In the genomic region with DNA sequence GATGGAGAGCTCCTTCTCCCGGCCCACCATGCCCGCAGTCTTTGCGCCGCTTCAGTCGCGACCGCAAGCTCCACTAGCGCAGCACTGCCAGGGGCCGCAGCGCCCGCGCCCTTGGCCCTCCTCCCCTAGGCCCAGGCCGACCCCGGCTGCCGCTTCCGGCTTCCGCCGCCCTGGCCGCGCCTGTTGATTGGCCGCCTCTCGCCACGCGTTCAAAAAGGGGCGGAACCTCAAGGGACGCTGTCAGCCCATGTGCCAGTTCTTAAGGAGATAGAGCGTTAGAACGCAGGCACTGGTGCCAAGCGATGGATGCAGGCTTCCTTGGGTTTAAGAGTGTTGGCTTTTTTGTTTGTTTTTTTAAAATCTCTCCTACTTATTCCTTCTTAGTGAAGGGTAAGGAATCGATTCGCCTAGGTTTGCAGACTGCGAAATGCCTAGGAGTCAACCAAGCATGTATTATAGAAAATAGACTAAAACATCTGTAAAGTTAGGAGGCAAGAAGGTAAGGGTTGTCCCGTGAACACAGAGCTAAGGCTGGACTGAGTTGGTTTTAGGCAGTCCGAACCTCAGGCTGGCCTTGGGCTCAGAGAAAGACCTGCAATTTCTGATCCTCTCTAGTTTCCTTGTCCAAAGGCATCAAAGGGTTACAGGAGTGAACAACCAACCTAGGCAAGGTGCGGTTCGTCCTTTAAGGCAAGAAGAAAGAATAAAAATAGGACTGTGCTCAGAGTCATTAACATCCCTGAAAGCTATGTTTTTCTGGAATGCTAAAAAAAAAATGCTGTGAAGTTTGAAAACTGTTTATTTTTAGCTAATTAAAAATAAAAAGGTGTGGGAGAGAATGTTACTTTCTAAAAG, we compare ENCODE assay signal across 8 mouse cellular contexts. TPM values are rescaled to one million over a fixed set of nuclear protein-coding genes. Genes with fewer than 3 reads are reported as not detected.
A peak's percentile ranks its signal among the peaks of the same experiment; 100 is the strongest.
DNase-seq lines count a peak whose midpoint lies in the region; ATAC-seq and TF ChIP-seq lines count a peak whose summit lies in the region.

No protein-coding gene starts in this region.

- H3K4me3 ChIP-seq in ES-Bruce4 (ENCODE audit: low read depth, low read length), result peak overlapping the region; percentile 89
- H3K4me3 ChIP-seq in forebrain, embryonic 14.5 days (ENCODE audit: low read depth, low read length), result peak overlapping the region; percentile 71
- peak overlapping the region; percentile 93 for H3K4me3 ChIP-seq in lung, adult 2 months (replicated peaks; ENCODE audit: extremely low read depth, low read depth, low read length)

- TF ChIP-seq CTCF in ES-Bruce4 (IDR thresholded peaks at IDR 0.05; ENCODE audit: low read depth, low read length), result no peak
- no peak for TF ChIP-seq CTCF in lung, adult 2 months (IDR thresholded peaks at IDR 0.05; ENCODE audit: insufficient read depth, low read length)

- peaks cover under 1% of the 10 kb centered on the region; the same call in 1 of the 2 replicates for H3K27me3 ChIP-seq in ES-Bruce4 (ENCODE audit: control insufficient read depth, insufficient read depth, low read length, poor library complexity, severe bottlenecking)
- H3K27me3 ChIP-seq in forebrain, embryonic 14.5 days (replicated peaks; ENCODE audit: control insufficient read depth, insufficient read depth, low read length), result no peaks in the 10 kb centered on the region

- no peaks in the 10 kb centered on the region for H3K9me3 ChIP-seq in ES-Bruce4 (replicated peaks; ENCODE audit: control insufficient read depth, insufficient read depth, low read length, poor library complexity, severe bottlenecking)
- no peaks in the 10 kb centered on the region for H3K9me3 ChIP-seq in forebrain, embryonic 14.5 days (replicated peaks; ENCODE audit: control insufficient read depth, low read length)

- peaks cover 7% of the 10 kb centered on the region; the same call in 1 of the 2 replicates for H3K36me3 ChIP-seq in ES-Bruce4 (ENCODE audit: control insufficient read depth, insufficient read depth, low read length, poor library complexity, severe bottlenecking)
- H3K36me3 ChIP-seq in forebrain, embryonic 14.5 days (ENCODE audit: control insufficient read depth, insufficient read depth, low read length), result no peaks in the 10 kb centered on the region

- peak overlapping the region; percentile 74 for H3K9ac ChIP-seq in ES-Bruce4 (ENCODE audit: low read depth, poor library complexity, severe bottlenecking)
- H3K9ac ChIP-seq in forebrain, embryonic 14.5 days (ENCODE audit: low read length), result peak overlapping the region; percentile 78

- H3K27ac ChIP-seq in ES-Bruce4 (ENCODE audit: insufficient read depth, low read length), result peak overlapping the region; percentile 87
- H3K27ac ChIP-seq in forebrain, embryonic 14.5 days (ENCODE audit: low read depth, low read length), result peak overlapping the region; percentile 70; the same call in 1 of the 2 replicates

- intact Hi-C loops in heart, postnatal 25 days (cut with DNase I), result loop anchor here (2.0 kb wide), 1 partner anchor 62 kb away; a partner anchor contains a TSS

- H3K4me1 ChIP-seq in ES-Bruce4 (ENCODE audit: control insufficient read depth, insufficient read depth, low read length), result no peaks in the 10 kb centered on the region
- H3K4me1 ChIP-seq in forebrain, embryonic 14.5 days (ENCODE audit: control insufficient read depth, insufficient read depth, low read length), result peaks cover 27% of the 10 kb centered on the region
- H3K4me1 ChIP-seq in lung, adult 2 months (ENCODE audit: control insufficient read depth, insufficient read depth, low read length), result peaks cover 10% of the 10 kb centered on the region

- ATAC-seq in cerebellum, adult (ENCODE audit: insufficient number of reproducible peaks, low FRiP score, low TSS enrichment), result peak; percentile 95
- peak; percentile 98 for ATAC-seq in forebrain, embryonic 14.5 days
- ATAC-seq in neutrophil, adult 5-6 weeks (ENCODE audit: extremely low read depth, insufficient number of reproducible peaks, low FRiP score, poor library complexity, severe bottlenecking), result peak; percentile 91

- H3K4me2 ChIP-seq in forebrain, embryonic 14.5 days (ENCODE audit: low read length), result peak overlapping the region; percentile 92

- TF ChIP-seq POLR2A in ES-Bruce4 (IDR thresholded peaks at IDR 0.05; ENCODE audit: insufficient read depth, low read length), result no peak
- peak; percentile 74 for TF ChIP-seq POLR2A in lung, adult 2 months (IDR thresholded peaks at IDR 0.05; ENCODE audit: borderline replicate concordance, extremely low read depth, low read depth, low read length)

- DNase-seq in forebrain, embryonic 14.5 days (ENCODE audit: low spot score), result peak; percentile 97
- DNase-seq in heart, postnatal 25 days (ENCODE audit: low spot score), result peak; percentile 93
- DNase-seq in layer of hippocampus, adult 18-20 months (ENCODE audit: low spot score in 2 of 2), result peak; percentile 94
- peak; percentile 93 for DNase-seq in lung, adult 2 months
- DNase-seq in thymus, adult 18-20 months, result peak; percentile 91 to 93

- 0% methylated on average over 36 of the region's 36 CpGs for WGBS in forebrain, embryonic 14.5 days
- WGBS in lung, adult 2 months, result under 1% methylated on average over 36 of the region's 36 CpGs

- TF ChIP-seq EP300 in ES-Bruce4 (IDR thresholded peaks at IDR 0.05; ENCODE audit: insufficient read depth, low read depth, low read length), result no peak

RNA-seq across cellular contexts. Expression of a gene that starts 2.3 kb away (rescaled TPM):
- 60.9 and 67.3 TPM in 2 replicates for polyA plus RNA-seq in ES-Bruce4 (2011; ENCODE audit: insufficient read depth, insufficient read length, low read depth, missing spikeins)
- polyA plus RNA-seq in forebrain, embryonic 14.5 days (2014; fragmentation: Nextera tagmentation; extraction: Ambion mirVana), result 86.4 and 89.2 TPM in 2 replicates
- 100 to 1,000 TPM in 1 of 2 experiments, 10 to 100 TPM in 1; 98.4 to 101 TPM for total RNA-seq in heart, postnatal 25 days (2021)
- 100 to 1,000 TPM; 120 to 130 TPM for total RNA-seq in layer of hippocampus, adult 18-20 months (2021)
- 32.0 and 38.8 TPM in 2 replicates for polyA plus RNA-seq in lung, adult 2 months (2012; rRNA removed)
- 112 and 119 TPM in 2 replicates for total RNA-seq in neutrophil, adult 5-6 weeks (2017)

RNA-seq across cellular contexts. Expression of a gene that starts 40.5 kb away (rescaled TPM):
- polyA plus RNA-seq in ES-Bruce4 (2011; ENCODE audit: insufficient read depth, insufficient read length, low read depth, missing spikeins), result 166 and 182 TPM in 2 replicates
- 21.0 and 21.1 TPM in 2 replicates for polyA plus RNA-seq in forebrain, embryonic 14.5 days (2014; fragmentation: Nextera tagmentation; extraction: Ambion mirVana)
- under 1 TPM; 0.36 to 0.44 TPM for total RNA-seq in heart, postnatal 25 days (2021)
- total RNA-seq in layer of hippocampus, adult 18-20 months (2021), result under 1 TPM in 1 of 2 experiments, not detected in 1; 0.15 TPM
- polyA plus RNA-seq in lung, adult 2 months (2012; rRNA removed), result 0.33 and 0.71 TPM in 2 replicates
- 0.25 TPM in 1 of 2 replicates, not detected in the other for total RNA-seq in neutrophil, adult 5-6 weeks (2017)

RNA-seq across cellular contexts. Expression of a gene that starts 40.7 kb away (rescaled TPM):
- 194 and 199 TPM in 2 replicates for polyA plus RNA-seq in ES-Bruce4 (2011; ENCODE audit: insufficient read depth, insufficient read length, low read depth, missing spikeins)
- polyA plus RNA-seq in forebrain, embryonic 14.5 days (2014; fragmentation: Nextera tagmentation; extraction: Ambion mirVana), result 87.3 and 98.2 TPM in 2 replicates
- total RNA-seq in heart, postnatal 25 days (2021), result 10 to 100 TPM; 13.2 to 16.2 TPM
- 10 to 100 TPM; 17.0 to 19.9 TPM for total RNA-seq in layer of hippocampus, adult 18-20 months (2021)
- polyA plus RNA-seq in lung, adult 2 months (2012; rRNA removed), result 6.7 and 8.4 TPM in 2 replicates
- total RNA-seq in neutrophil, adult 5-6 weeks (2017), result 24.1 and 25.5 TPM in 2 replicates

Comparison
In these comparisons a context has a peak if more than half of its experiments do, and no peak if none do; other contexts are left out.
1. Peak in every context shown above with its lines: DNase-seq, ATAC-seq, H3K4me3 ChIP-seq and H3K27ac ChIP-seq.